Mouse (Mus musculus): ENCODE measurements at regions not wholly inside any gene's neighbourhood (a gene's known extent, or its start where the extent isn't known, plus 50 kb on each side); places are given as distances from the start of the nearest gene placed in this dataset.

DNA sequence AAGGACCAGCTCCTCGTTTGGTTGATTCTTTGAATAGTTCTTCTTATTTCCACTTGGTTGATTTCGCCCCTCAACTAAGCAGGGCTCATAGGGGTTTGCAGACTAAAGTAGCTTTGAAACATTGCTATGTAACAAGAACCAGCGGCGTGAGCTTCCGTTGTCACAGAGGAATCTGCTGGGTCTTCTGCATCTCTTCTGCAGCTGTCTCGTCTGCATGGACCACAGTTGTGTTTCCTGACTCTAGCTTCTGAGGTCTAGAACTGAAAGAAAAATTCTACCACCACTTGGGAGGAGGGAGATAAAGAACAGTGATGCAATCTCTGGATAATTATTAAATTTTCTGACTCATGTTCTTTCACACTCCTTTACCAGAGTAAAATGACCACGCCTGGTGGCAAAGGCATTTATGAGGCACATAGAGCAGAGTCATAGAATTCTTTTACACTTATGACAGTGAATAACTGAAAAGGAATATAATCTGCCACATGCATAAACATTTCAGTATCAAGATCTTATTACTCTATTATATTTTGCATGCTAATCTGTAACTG is 1340.9 kb downstream of the Slc22a22 start:
- WGBS = 87% methylated on average over 7 of the region's 7 CpGs
- no peaks in the 10 kb centered on the region for H3K27me3 ChIP-seq

DNA sequence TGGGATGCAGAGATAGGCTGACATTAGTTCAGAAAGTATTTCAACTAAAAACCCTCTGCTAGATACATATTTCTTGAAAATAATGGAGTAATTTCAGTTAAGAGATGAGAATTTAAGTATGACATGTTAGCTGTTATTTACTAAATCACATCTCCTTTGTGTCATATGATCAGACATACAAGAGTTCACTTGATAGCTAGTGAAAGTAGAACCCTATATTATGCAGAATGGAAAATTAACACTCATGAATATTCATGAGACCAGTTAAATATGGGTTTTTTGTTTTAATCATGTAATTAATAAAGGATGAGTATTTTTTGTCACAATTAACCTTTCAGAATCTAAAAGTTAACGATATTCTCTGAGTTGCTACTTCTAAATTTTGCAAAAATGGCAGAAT is 1349.4 kb downstream of the Slc22a22 start:
- Histone ChIP-seq H3K4me2 (no peak overlapping the region), H3K36me3 (no peaks in the 10 kb centered on the region), H3K4me3 (replicated peaks) (no peak overlapping the region), H3K27me3 (no peaks in the 10 kb centered on the region), H3K9me3 (no peaks in the 10 kb centered on the region), H3K27ac (no peak overlapping the region), H3K4me1 (replicated peaks) (no peaks in the 10 kb centered on the region), H3K9ac (replicated peaks) (no peak overlapping the region)
- WGBS = 96% methylated on average over 1 of the region's 1 CpGs
- ATAC-seq (ENCODE audit: insufficient number of reproducible peaks, insufficient read depth, low FRiP score, low TSS enrichment, low read depth) = no peak

More for the DNA sequence above, 1340.9 kb downstream of the Slc22a22 start:
- no peak overlapping the region for H3K4me2 ChIP-seq
- H3K9ac ChIP-seq (replicated peaks) = no peak overlapping the region
- no peak overlapping the region for H3K4me3 ChIP-seq (replicated peaks)
- no peaks in the 10 kb centered on the region for H3K4me1 ChIP-seq (replicated peaks)
- ATAC-seq (ENCODE audit: insufficient number of reproducible peaks, insufficient read depth, low FRiP score, low TSS enrichment, low read depth) = no peak
- no peak overlapping the region for H3K27ac ChIP-seq
- no peaks in the 10 kb centered on the region for H3K36me3 ChIP-seq
- H3K9me3 ChIP-seq = no peaks in the 10 kb centered on the region

- Histone ChIP-seq H3K36me3 (no peaks in the 10 kb centered on the region), H3K9me3 (0 out of 2 replicates have a peak, but pooled peaks cover 2% of the 10 kb centered on the region), H3K4me2 (no peak overlapping the region), H3K27me3 (no peaks in the 10 kb centered on the region), H3K9ac (replicated peaks) (no peak overlapping the region), H3K4me1 (replicated peaks) (no peaks in the 10 kb centered on the region), H3K4me3 (replicated peaks) (no peak overlapping the region), H3K27ac (no peak overlapping the region)
- ATAC-seq (ENCODE audit: insufficient number of reproducible peaks, insufficient read depth, low FRiP score, low TSS enrichment, low read depth) = no peak
Observed at GRCm38 (mm10) chr15:56119287-56120065, 1357.9 kb downstream of the Slc22a22 start.

- H3K36me3 ChIP-seq = no peaks in the 10 kb centered on the region
- 64% methylated on average over 2 of the region's 2 CpGs for WGBS
- H3K4me3 ChIP-seq (replicated peaks) = no peak overlapping the region
- H3K4me1 ChIP-seq (replicated peaks) = no peaks in the 10 kb centered on the region
- no peak for ATAC-seq (ENCODE audit: insufficient number of reproducible peaks, insufficient read depth, low FRiP score, low TSS enrichment, low read depth)
- H3K9me3 ChIP-seq = no peaks in the 10 kb centered on the region
- H3K27me3 ChIP-seq = no peaks in the 10 kb centered on the region
- no peak overlapping the region for H3K27ac ChIP-seq
- H3K9ac ChIP-seq (replicated peaks) = no peak overlapping the region
- no peak overlapping the region for H3K4me2 ChIP-seq
Observed at GRCm38 (mm10) chr15:56108313-56108712, 1369.1 kb downstream of the Slc22a22 start.

DNA sequence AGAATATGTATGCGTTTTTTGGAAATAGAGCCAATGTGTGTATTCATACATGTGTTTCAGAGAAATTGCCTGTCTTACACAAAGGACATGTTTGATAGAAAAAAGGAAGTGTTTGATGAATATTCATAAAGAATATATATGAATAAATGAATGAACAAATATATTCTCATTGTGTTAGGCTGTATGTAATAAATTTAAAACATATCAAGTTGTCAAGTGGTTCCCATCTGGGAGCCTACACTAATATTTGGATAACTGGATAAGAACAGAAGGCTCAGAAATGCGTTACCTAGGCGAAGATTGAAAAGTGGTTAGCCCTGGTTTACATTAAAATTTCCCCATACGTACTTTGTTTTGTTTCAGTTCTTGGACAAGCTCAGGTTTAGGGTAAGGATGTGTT is 1369.7 kb downstream of the Slc22a22 start:
- no peaks in the 10 kb centered on the region for H3K27me3 ChIP-seq
- no peak overlapping the region for H3K9ac ChIP-seq (replicated peaks)
- no peaks in the 10 kb centered on the region for H3K9me3 ChIP-seq
- no peak overlapping the region for H3K4me2 ChIP-seq
- no peak overlapping the region for H3K27ac ChIP-seq
- no peak for ATAC-seq (ENCODE audit: insufficient number of reproducible peaks, insufficient read depth, low FRiP score, low TSS enrichment, low read depth)
- H3K4me1 ChIP-seq (replicated peaks) = no peaks in the 10 kb centered on the region
- no peaks in the 10 kb centered on the region for H3K36me3 ChIP-seq
- H3K4me3 ChIP-seq (replicated peaks) = no peak overlapping the region
- WGBS = 60% methylated on average over 4 of the region's 4 CpGs

GRCm38 (mm10) chr15:56100133-56100735 is 1377.2 kb downstream of the Slc22a22 start:
- no peak overlapping the region for H3K4me2 ChIP-seq
- no peak for ATAC-seq (ENCODE audit: insufficient number of reproducible peaks, insufficient read depth, low FRiP score, low TSS enrichment, low read depth)

DNA sequence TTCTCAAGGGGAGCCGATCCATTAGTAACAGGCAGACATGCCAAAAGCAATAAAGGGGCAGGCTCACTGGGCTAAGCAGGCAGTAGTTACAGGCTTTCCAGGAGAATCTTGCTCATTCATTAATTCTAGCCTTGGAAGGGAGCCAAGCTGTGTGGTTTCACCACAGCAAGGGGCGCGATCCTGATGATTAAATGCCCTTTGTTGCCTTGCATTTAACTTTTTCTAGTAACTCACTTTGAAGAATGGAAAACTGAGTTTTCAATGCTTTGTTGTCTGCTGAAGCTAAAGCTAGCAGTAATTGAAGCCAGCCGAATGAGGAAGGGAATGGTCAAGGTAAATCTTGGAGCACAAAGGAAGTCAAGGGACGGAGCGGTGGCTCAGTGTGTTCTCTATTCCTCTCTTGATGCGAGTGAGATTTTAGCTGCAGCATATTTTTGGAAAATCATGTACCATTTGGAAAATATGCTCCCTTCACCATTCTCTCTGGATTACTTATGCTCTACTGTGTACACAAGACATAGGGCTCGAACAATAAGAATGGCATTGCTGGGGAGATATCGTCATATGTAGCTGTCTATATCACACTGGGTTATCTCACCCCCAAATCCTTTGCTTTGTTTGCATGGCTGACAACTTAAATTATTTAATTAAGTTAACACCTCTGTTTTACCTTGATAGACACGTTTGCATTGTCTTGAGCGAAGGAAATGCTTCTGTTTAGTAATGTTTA is 1399.4 kb downstream of the Slc22a22 start:
- no peaks in the 10 kb centered on the region for H3K27me3 ChIP-seq
- H3K4me3 ChIP-seq (replicated peaks) = no peak overlapping the region
- WGBS = 39% methylated on average over 11 of the region's 11 CpGs
- H3K9ac ChIP-seq (replicated peaks) = no peak overlapping the region; the same call in 1 of the 2 replicates
- H3K27ac ChIP-seq = peak overlapping the region; percentile 83
- no peaks in the 10 kb centered on the region for H3K36me3 ChIP-seq
- peak; percentile 90 for ATAC-seq (ENCODE audit: insufficient number of reproducible peaks, insufficient read depth, low FRiP score, low TSS enrichment, low read depth)
- H3K4me1 ChIP-seq (replicated peaks) = peaks cover 25% of the 10 kb centered on the region
- no peaks in the 10 kb centered on the region for H3K9me3 ChIP-seq
- H3K4me2 ChIP-seq = peak overlapping the region; percentile 31

More at GRCm38 (mm10) chr15:56100133-56100735, 1377.2 kb downstream of the Slc22a22 start:
- WGBS = 90% methylated on average over 3 of the region's 3 CpGs
- Histone ChIP-seq H3K9me3 (no peaks in the 10 kb centered on the region), H3K36me3 (no peaks in the 10 kb centered on the region), H3K27ac (no peak overlapping the region), H3K4me1 (replicated peaks) (no peaks in the 10 kb centered on the region), H3K9ac (replicated peaks) (no peak overlapping the region), H3K4me3 (replicated peaks) (no peak overlapping the region), H3K27me3 (no peaks in the 10 kb centered on the region)

DNA sequence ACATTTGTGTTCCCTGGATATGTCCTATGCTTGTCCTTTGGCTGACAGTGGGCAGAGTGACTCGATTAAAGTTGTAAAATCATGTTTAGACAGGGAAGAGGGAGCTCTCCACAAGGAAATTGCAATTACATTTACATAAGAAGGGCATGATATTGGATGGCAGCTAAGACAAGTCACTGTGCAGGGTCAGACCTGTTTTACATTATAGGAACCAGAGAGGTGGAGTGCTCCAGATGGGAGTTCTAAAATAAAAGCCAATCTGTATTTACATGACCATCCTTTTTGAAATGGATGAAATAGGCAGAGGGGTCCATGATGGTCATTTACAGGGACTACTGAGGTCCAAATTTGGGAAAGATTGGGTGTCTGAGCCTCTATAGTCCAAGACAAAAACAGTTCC is 1400.3 kb downstream of the Slc22a22 start:
- ATAC-seq (ENCODE audit: insufficient number of reproducible peaks, insufficient read depth, low FRiP score, low TSS enrichment, low read depth) = no peak
- H3K9ac ChIP-seq (replicated peaks) = no peak overlapping the region
- H3K4me3 ChIP-seq (replicated peaks) = no peak overlapping the region
- H3K36me3 ChIP-seq = no peaks in the 10 kb centered on the region
- H3K4me2 ChIP-seq = no peak overlapping the region
- H3K9me3 ChIP-seq = 0 out of 2 replicates have a peak, but pooled peaks cover 4% of the 10 kb centered on the region
- whole genome bisulfite sequencing = 20% methylated on average over 1 of the region's 1 CpGs
- peaks cover 25% of the 10 kb centered on the region for H3K4me1 ChIP-seq (replicated peaks)
- no peaks in the 10 kb centered on the region for H3K27me3 ChIP-seq
- peak overlapping the region; percentile 83 for H3K27ac ChIP-seq

GRCm38 (mm10) chr15:56076680-56077079 is 1400.7 kb downstream of the Slc22a22 start:
- peak; percentile 49; the same call in 1 of the 2 replicates for ATAC-seq (ENCODE audit: insufficient number of reproducible peaks, insufficient read depth, low FRiP score, low TSS enrichment, low read depth)
- peak overlapping the region; percentile 83 for H3K27ac ChIP-seq
- no peak overlapping the region for H3K4me2 ChIP-seq
- H3K27me3 ChIP-seq = no peaks in the 10 kb centered on the region
- H3K9ac ChIP-seq (replicated peaks) = no peak overlapping the region
- WGBS = 55% methylated on average over 1 of the region's 1 CpGs
- peaks cover 25% of the 10 kb centered on the region for H3K4me1 ChIP-seq (replicated peaks)
- H3K4me3 ChIP-seq (replicated peaks) = no peak overlapping the region
- H3K9me3 ChIP-seq = 0 out of 2 replicates have a peak, but pooled peaks cover 4% of the 10 kb centered on the region
- H3K36me3 ChIP-seq = no peaks in the 10 kb centered on the region

- Histone ChIP-seq H3K4me2 (no peak overlapping the region), H3K4me1 (replicated peaks) (peaks cover 14% of the 10 kb centered on the region), H3K9me3 (0 out of 2 replicates have a peak, but pooled peaks cover 4% of the 10 kb centered on the region), H3K27ac (no peak overlapping the region), H3K36me3 (no peaks in the 10 kb centered on the region), H3K9ac (replicated peaks) (no peak overlapping the region), H3K27me3 (no peaks in the 10 kb centered on the region), H3K4me3 (replicated peaks) (no peak overlapping the region)
- no peak for ATAC-seq (ENCODE audit: insufficient number of reproducible peaks, insufficient read depth, low FRiP score, low TSS enrichment, low read depth)
- WGBS = 75% methylated on average over 2 of the region's 2 CpGs
Observed at GRCm38 (mm10) chr15:56069511-56069910, 1407.9 kb downstream of the Slc22a22 start.

DNA sequence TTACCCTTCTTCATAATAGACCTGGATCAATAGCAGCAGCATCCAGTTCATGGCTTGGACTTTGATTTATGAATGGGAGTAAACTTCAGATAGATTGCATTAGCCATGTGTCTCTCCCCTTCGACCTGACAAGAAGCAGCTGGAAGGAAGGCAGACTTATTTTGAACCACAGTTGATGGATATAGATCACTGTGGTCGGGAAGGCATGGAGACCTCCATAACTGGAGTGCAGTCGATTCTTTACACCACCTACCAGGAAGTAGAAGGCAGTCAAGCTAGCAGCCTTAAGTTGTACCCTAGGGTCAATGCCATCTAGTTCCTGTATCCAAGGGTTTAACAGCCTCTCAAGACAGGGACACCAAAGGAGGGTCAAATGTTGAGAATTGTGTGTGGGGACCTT is 1410.2 kb downstream of the Slc22a22 start:
- ATAC-seq (ENCODE audit: insufficient number of reproducible peaks, insufficient read depth, low FRiP score, low TSS enrichment, low read depth) = no peak
- Histone ChIP-seq H3K27ac (no peak overlapping the region), H3K4me3 (replicated peaks) (no peak overlapping the region), H3K4me2 (no peak overlapping the region), H3K9me3 (no peaks in the 10 kb centered on the region), H3K4me1 (replicated peaks) (peaks cover 14% of the 10 kb centered on the region), H3K27me3 (no peaks in the 10 kb centered on the region), H3K36me3 (no peaks in the 10 kb centered on the region), H3K9ac (replicated peaks) (no peak overlapping the region)
- WGBS = 29% methylated on average over 3 of the region's 3 CpGs

Measured in limb, embryonic 12.5 days (tissue).